Mouse (Mus musculus) thymus, adult 2 months (tissue): ENCODE measurements around the gene Sephs2.

ENCODE experiments used
- CTCF ChIP-seq: fragments of 200-500 bp; IDR thresholded peaks from 2 replicates; pipeline ENCODE4 v1.5.1; 2012; ENCODE audit warnings: mild to moderate bottlenecking, control low read depth, low read length, moderate library complexity, borderline replicate concordance; ENCODE audit not compliant: control insufficient read depth, poor library complexity, insufficient read depth; ENCODE audit errors: extremely low read depth
- POLR2A ChIP-seq: fragments of 200-500 bp; IDR thresholded peaks from 2 replicates; pipeline ENCODE4 v1.6.1; 2012; ENCODE audit warnings: mild to moderate bottlenecking, low read length, control low read depth, moderate library complexity; ENCODE audit not compliant: control insufficient read depth, poor library complexity, insufficient read depth; ENCODE audit errors: extremely low read depth

GRCm38 (mm10) chr7:127255008-127255407 lies 18.8 kb downstream of the Sephs2 start:
- no peak for TF ChIP-seq CTCF
- TF ChIP-seq POLR2A, result no peak
